In genomic region chr2:116053931-116054330, GRCm38 (mm10) we compare ENCODE assay signal across 16 mouse cellular contexts. TPM values are rescaled to one million over a fixed set of nuclear protein-coding genes. Genes with fewer than 3 reads are reported as not detected.
DNase-seq lines count a peak whose midpoint lies in the region; ATAC-seq and TF ChIP-seq lines count a peak whose summit lies in the region.
"Had no signal": no experiment of that assay in that cellular context is flagged by ENCODE, and none has a peak within 500 bp of the region (broad histone marks: within the 10 kb centered on the region; RNA-seq: fewer than 3 reads in every experiment).

No protein-coding gene starts in this region.

- 72% methylated on average over 5 of the region's 5 CpGs for WGBS in heart, postnatal 0 days
- WGBS in forebrain, postnatal 0 days, result 34% methylated on average over 5 of the region's 5 CpGs
- 61% methylated on average over 5 of the region's 5 CpGs for WGBS in midbrain, embryonic 16.5 days
- 73% methylated on average over 5 of the region's 5 CpGs for WGBS in liver, embryonic 12.5 days (ENCODE audit: insufficient replicate concordance)

- no peak for TF ChIP-seq POLR2A in brain, embryonic 14.5 days (IDR thresholded peaks at IDR 0.05; ENCODE audit: borderline replicate concordance, extremely low read depth, insufficient read depth, insufficient read length, poor library complexity, severe bottlenecking)

- H3K4me1 ChIP-seq in heart, postnatal 0 days (ENCODE audit: control insufficient read depth, insufficient read depth), result peaks cover 49% of the 10 kb centered on the region
- H3K4me1 ChIP-seq in forebrain, postnatal 0 days (ENCODE audit: insufficient read depth), result peaks cover 4% of the 10 kb centered on the region; the same call in 1 of the 2 replicates
- peaks cover 4% of the 10 kb centered on the region; the same call in 1 of the 2 replicates for H3K4me1 ChIP-seq in midbrain, embryonic 16.5 days (ENCODE audit: control insufficient read depth, insufficient read depth, low read length)
- no peaks in the 10 kb centered on the region for H3K4me1 ChIP-seq in liver, embryonic 12.5 days

- no peaks in the 10 kb centered on the region for H3K27me3 ChIP-seq in heart, postnatal 0 days (ENCODE audit: control insufficient read depth, insufficient read depth, low read length)
- H3K27me3 ChIP-seq in forebrain, postnatal 0 days (ENCODE audit: insufficient read depth, low read length), result no peaks in the 10 kb centered on the region
- peaks cover 2% of the 10 kb centered on the region; the same call in 1 of the 2 replicates for H3K27me3 ChIP-seq in midbrain, embryonic 16.5 days (ENCODE audit: control insufficient read depth, insufficient read depth, low read depth, low read length)
- peaks cover 21% of the 10 kb centered on the region for H3K27me3 ChIP-seq in liver, embryonic 12.5 days (replicated peaks)
- H3K27me3 ChIP-seq: CH12.LX had no signal

- no peaks in the 10 kb centered on the region for H3K9me3 ChIP-seq in heart, postnatal 0 days (replicated peaks; ENCODE audit: control insufficient read depth, low read length)
- H3K9me3 ChIP-seq in forebrain, postnatal 0 days (ENCODE audit: low read length), result no peaks in the 10 kb centered on the region
- no peaks in the 10 kb centered on the region for H3K9me3 ChIP-seq in midbrain, embryonic 16.5 days (replicated peaks; ENCODE audit: control insufficient read depth, low read length, poor library complexity, severe bottlenecking)
- H3K9me3 ChIP-seq in liver, embryonic 12.5 days (replicated peaks), result no peaks in the 10 kb centered on the region
- H3K9me3 ChIP-seq: megakaryocyte, embryonic 14.5 days had no signal

- no peak overlapping the region for H3K4me3 ChIP-seq in heart, postnatal 0 days (ENCODE audit: low read depth, low read length)
- peak overlapping the region; percentile 27 for H3K4me3 ChIP-seq in forebrain, postnatal 0 days (ENCODE audit: low read depth, low read length)
- H3K4me3 ChIP-seq in midbrain, embryonic 16.5 days (ENCODE audit: low read depth, low read length), result peak overlapping the region; percentile 8; the same call in 1 of the 2 replicates
- H3K4me3 ChIP-seq in liver, embryonic 12.5 days, result no peak overlapping the region
- H3K4me3 ChIP-seq: layer of hippocampus, adult 2 months; megakaryocyte, embryonic 14.5 days had no signal

- no peak overlapping the region for H3K9ac ChIP-seq in heart, postnatal 0 days (replicated peaks; ENCODE audit: low read depth, low read length)
- H3K9ac ChIP-seq in forebrain, postnatal 0 days, result peak overlapping the region; percentile 29; the same call in 1 of the 2 replicates
- no peak overlapping the region; the same call in 1 of the 2 replicates for H3K9ac ChIP-seq in midbrain, embryonic 16.5 days (ENCODE audit: low read depth, low read length)
- no peak overlapping the region for H3K9ac ChIP-seq in liver, embryonic 12.5 days
- H3K9ac ChIP-seq: liver, postnatal 0 days had no signal

- no peak overlapping the region for H3K4me2 ChIP-seq in heart, postnatal 0 days (ENCODE audit: low read depth, low read length)
- H3K4me2 ChIP-seq in forebrain, postnatal 0 days (ENCODE audit: low read depth), result peak overlapping the region; percentile 46
- H3K4me2 ChIP-seq in midbrain, embryonic 16.5 days (ENCODE audit: low read length), result peak overlapping the region; percentile 39
- no peak overlapping the region for H3K4me2 ChIP-seq in liver, embryonic 12.5 days

- no peak for ATAC-seq in heart, postnatal 0 days (ENCODE audit: insufficient read depth, low read depth)
- ATAC-seq in forebrain, postnatal 0 days, result peak; percentile 34; the same call in 1 of the 2 replicates
- no peak for ATAC-seq in midbrain, embryonic 16.5 days
- ATAC-seq in liver, embryonic 12.5 days, result no peak
- ATAC-seq: liver, postnatal 0 days had no signal

- no peak for DNase-seq in heart, postnatal 0 days (ENCODE audit: low spot score)
- no peak for DNase-seq in heart, adult 18-20 months
- DNase-seq in brain, embryonic 14.5 days (ENCODE audit: low read depth), result peak; percentile 43
- peak; percentile 57 for DNase-seq in forebrain, postnatal 0 days
- DNase-seq in layer of hippocampus, adult 8-10 months (ENCODE audit: low spot score in 2 of 2), result no peak
- DNase-seq in B cell, adult 2 months, result no peak
- DNase-seq: cerebellum, adult 9-10 months; heart, postnatal 14 days; left cerebral cortex, postnatal 4 days; liver, postnatal 0 days; thymus, postnatal 25 days had no signal

- no peak for TF ChIP-seq EP300 in heart, postnatal 0 days (IDR thresholded peaks at IDR 0.05; ENCODE audit: low read depth)

- TF ChIP-seq CTCF in heart, postnatal 0 days (IDR thresholded peaks at IDR 0.05; ENCODE audit: low read depth), result no peak
- TF ChIP-seq CTCF in brain, embryonic 14.5 days (IDR thresholded peaks at IDR 0.05; ENCODE audit: borderline replicate concordance, extremely low read depth, insufficient read depth, insufficient read length), result no peak
- TF ChIP-seq CTCF in forebrain, postnatal 0 days (IDR thresholded peaks at IDR 0.05; ENCODE audit: low read depth), result no peak

- H3K27ac ChIP-seq in heart, postnatal 0 days (ENCODE audit: low read depth), result peak overlapping the region; percentile 74
- peak overlapping the region; percentile 47 for H3K27ac ChIP-seq in forebrain, postnatal 0 days (ENCODE audit: low read depth, low read length)
- no peak overlapping the region for H3K27ac ChIP-seq in midbrain, embryonic 16.5 days (ENCODE audit: low read length)
- no peak overlapping the region for H3K27ac ChIP-seq in liver, embryonic 12.5 days
- H3K27ac ChIP-seq: layer of hippocampus, adult 2 months had no signal

- peaks cover 10% of the 10 kb centered on the region for H3K36me3 ChIP-seq in heart, postnatal 0 days (replicated peaks; ENCODE audit: control insufficient read depth, insufficient read depth, low read length)
- no peaks in the 10 kb centered on the region for H3K36me3 ChIP-seq in forebrain, postnatal 0 days (ENCODE audit: insufficient read depth)
- H3K36me3 ChIP-seq in midbrain, embryonic 16.5 days (ENCODE audit: control insufficient read depth, insufficient read depth, low read length), result no peaks in the 10 kb centered on the region
- no peaks in the 10 kb centered on the region for H3K36me3 ChIP-seq in liver, embryonic 12.5 days

RNA-seq across cellular contexts. Expression of gene Meis2, which starts 11.7 kb away (rescaled TPM):
- 30.5 and 42.2 TPM in 2 replicates for total RNA-seq in heart, postnatal 0 days (2014; rRNA removed; ENCODE audit: low replicate concordance)
- 15.4 and 15.7 TPM in 2 replicates for polyA plus RNA-seq in heart, postnatal 0 days (2015; fragmentation: Nextera tagmentation; extraction: Ambion mirVana)
- total RNA-seq in heart, adult 18-20 months (2021), result 10 to 100 TPM; 19.1 to 24.3 TPM
- 134 and 209 TPM in 2 replicates for polyA plus RNA-seq in brain, embryonic 14.5 days (2012; rRNA removed)
- total RNA-seq in forebrain, postnatal 0 days (2014; rRNA removed), result 204 and 227 TPM in 2 replicates
- 85.5 and 106 TPM in 2 replicates for polyA plus RNA-seq in forebrain, postnatal 0 days (2015; fragmentation: Nextera tagmentation; extraction: Ambion mirVana)
- polyA plus RNA-seq in midbrain, embryonic 16.5 days (2015; fragmentation: Nextera tagmentation; extraction: Ambion mirVana), result 62.5 and 70.2 TPM in 2 replicates
- 10 to 100 TPM; 43.4 to 69.1 (median 50.4) TPM for total RNA-seq in layer of hippocampus, adult 8-10 months (2022)
- polyA plus RNA-seq in liver, embryonic 12.5 days (2016; fragmentation: Nextera tagmentation; extraction: Ambion mirVana), result 5.9 and 6.0 TPM in 2 replicates
- total RNA-seq: CH12.LX had no signal

Comparison
In these comparisons a context has a peak if more than half of its experiments do, and no peak if none do; other contexts are left out.
1. DNase-seq: peak in brain, embryonic 14.5 days (single experiment) and forebrain, postnatal 0 days (single experiment); none in heart, postnatal 0 days (single experiment), heart, adult 18-20 months (0 of 2), layer of hippocampus, adult 8-10 months (0 of 2) and B cell, adult 2 months (0 of 2).
2. H3K27ac ChIP-seq: peak in heart, postnatal 0 days (single experiment) and forebrain, postnatal 0 days (single experiment); none in midbrain, embryonic 16.5 days (single experiment) and liver, embryonic 12.5 days (single experiment).
3. H3K4me2 ChIP-seq: peak in forebrain, postnatal 0 days (single experiment) and midbrain, embryonic 16.5 days (single experiment); none in heart, postnatal 0 days (single experiment) and liver, embryonic 12.5 days (single experiment).
4. H3K4me3 ChIP-seq: peak in forebrain, postnatal 0 days (single experiment) and midbrain, embryonic 16.5 days (single experiment); none in heart, postnatal 0 days (single experiment) and liver, embryonic 12.5 days (single experiment).